Mouse (Mus musculus): ENCODE measurements around the gene Eya2. TPM values are rescaled to one million over a fixed set of nuclear protein-coding genes. Genes with fewer than 3 reads are reported as not detected.

Gene Eya2
- polyA plus RNA-seq, 1 experiment from 2014 or later = 4.2 TPM

DNA sequence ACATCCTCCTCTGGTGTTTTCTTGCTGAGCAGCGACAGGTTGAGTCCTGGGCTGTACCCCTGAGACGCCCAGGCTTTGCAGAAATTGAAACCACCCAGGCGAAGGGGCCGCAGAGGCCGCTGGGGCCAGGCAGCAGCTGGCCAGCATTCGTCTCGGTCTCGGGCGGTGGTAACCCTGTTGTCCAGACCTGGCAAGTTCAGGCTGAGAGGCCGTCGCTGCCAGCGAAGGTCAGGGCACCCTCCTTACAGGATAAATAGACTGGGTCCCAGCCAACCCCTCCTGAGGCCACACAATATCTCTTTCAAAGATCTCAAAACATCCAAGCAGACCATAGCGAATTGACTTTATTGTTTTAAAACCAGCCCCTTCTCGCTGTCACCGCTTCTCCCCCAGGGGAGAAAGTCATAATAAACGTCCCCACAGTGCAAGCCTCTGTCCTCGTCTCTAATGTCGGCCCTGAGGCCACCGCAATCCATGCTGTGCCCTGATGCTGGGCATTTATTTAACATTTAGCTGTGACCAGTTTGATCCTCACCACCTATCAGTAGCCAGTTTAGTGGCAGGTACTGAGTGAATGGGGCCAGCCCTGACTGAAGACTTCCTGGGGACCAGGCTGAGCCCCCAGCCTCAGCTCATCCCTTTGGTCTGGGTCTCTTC, 105.5 kb downstream of the Eya2 start:
- WGBS = 69% methylated on average over 19 of the region's 19 CpGs
- DNase-seq (ENCODE audit: low spot score) (no peak), ATAC-seq (no peak)
- Histone ChIP-seq H3K4me2 (ENCODE audit: low read length) (no peak overlapping the region), H3K27me3 (replicated peaks; ENCODE audit: control insufficient read depth, insufficient read depth, low read length) (no peaks in the 10 kb centered on the region), H3K9ac (ENCODE audit: low read length) (no peak overlapping the region), H3K27ac (ENCODE audit: low read depth, low read length) (no peak overlapping the region), H3K36me3 (ENCODE audit: control insufficient read depth, insufficient read depth, low read length) (no peaks in the 10 kb centered on the region), H3K9me3 (replicated peaks; ENCODE audit: control insufficient read depth, low read length) (no peaks in the 10 kb centered on the region), H3K4me3 (ENCODE audit: low read depth, low read length) (no peak overlapping the region), H3K4me1 (ENCODE audit: control insufficient read depth, insufficient read depth, low read length) (no peaks in the 10 kb centered on the region)

- DNase-seq (ENCODE audit: low spot score) = no peak
- H3K4me2 ChIP-seq (ENCODE audit: low read length) = no peak overlapping the region
- WGBS = 56% methylated on average over 9 of the region's 9 CpGs
- H3K9me3 ChIP-seq (replicated peaks; ENCODE audit: control insufficient read depth, low read length) = no peaks in the 10 kb centered on the region
- no peak overlapping the region for H3K4me3 ChIP-seq (ENCODE audit: low read depth, low read length)
- H3K36me3 ChIP-seq (ENCODE audit: control insufficient read depth, insufficient read depth, low read length) = no peaks in the 10 kb centered on the region
- no peak for ATAC-seq
- no peak overlapping the region for H3K27ac ChIP-seq (ENCODE audit: low read depth, low read length)
- H3K9ac ChIP-seq (ENCODE audit: low read length) = no peak overlapping the region
- H3K27me3 ChIP-seq (replicated peaks; ENCODE audit: control insufficient read depth, insufficient read depth, low read length) = no peaks in the 10 kb centered on the region
- H3K4me1 ChIP-seq (ENCODE audit: control insufficient read depth, insufficient read depth, low read length) = no peaks in the 10 kb centered on the region
Measured at GRCm38 (mm10) chr2:165703033-165703805, 108.4 kb downstream of the Eya2 start.

DNA sequence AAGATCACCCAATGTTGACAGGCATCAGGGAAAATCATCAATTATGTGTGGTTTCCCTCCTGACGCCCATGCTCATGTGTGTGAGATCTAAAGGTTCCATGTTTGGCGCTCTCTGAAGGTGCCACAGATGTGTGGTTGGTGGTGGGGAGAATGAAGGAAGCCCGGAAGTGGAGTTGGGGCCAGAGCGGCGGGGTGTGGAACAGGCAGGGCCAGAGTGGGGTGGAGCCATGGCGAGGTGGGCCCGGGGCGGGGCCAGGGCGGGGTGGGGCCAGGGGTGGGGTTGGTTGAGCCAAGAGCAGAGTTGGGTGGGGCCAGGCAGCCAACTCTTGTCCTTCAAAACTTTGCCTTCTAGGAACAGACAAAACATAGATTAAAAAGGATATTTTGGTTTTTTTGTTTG, 113.4 kb downstream of the Eya2 start:
- Histone ChIP-seq H3K4me1 (ENCODE audit: control insufficient read depth, insufficient read depth, low read length) (no peaks in the 10 kb centered on the region), H3K9me3 (replicated peaks; ENCODE audit: control insufficient read depth, low read length) (no peaks in the 10 kb centered on the region), H3K27me3 (replicated peaks; ENCODE audit: control insufficient read depth, insufficient read depth, low read length) (no peaks in the 10 kb centered on the region), H3K9ac (ENCODE audit: low read length) (no peak overlapping the region), H3K4me2 (ENCODE audit: low read length) (no peak overlapping the region), H3K27ac (ENCODE audit: low read depth, low read length) (no peak overlapping the region), H3K4me3 (ENCODE audit: low read depth, low read length) (no peak overlapping the region), H3K36me3 (ENCODE audit: control insufficient read depth, insufficient read depth, low read length) (no peaks in the 10 kb centered on the region)
- WGBS = 80% methylated on average over 9 of the region's 9 CpGs
- ATAC-seq = no peak
- no peak for DNase-seq (ENCODE audit: low spot score)

- Histone ChIP-seq H3K9ac (ENCODE audit: low read length) (no peak overlapping the region), H3K4me3 (ENCODE audit: low read depth, low read length) (no peak overlapping the region), H3K27ac (ENCODE audit: low read depth, low read length) (no peak overlapping the region), H3K4me2 (ENCODE audit: low read length) (no peak overlapping the region), H3K27me3 (replicated peaks; ENCODE audit: control insufficient read depth, insufficient read depth, low read length) (no peaks in the 10 kb centered on the region), H3K9me3 (replicated peaks; ENCODE audit: control insufficient read depth, low read length) (no peaks in the 10 kb centered on the region), H3K36me3 (ENCODE audit: control insufficient read depth, insufficient read depth, low read length) (no peaks in the 10 kb centered on the region), H3K4me1 (ENCODE audit: control insufficient read depth, insufficient read depth, low read length) (no peaks in the 10 kb centered on the region)
- DNase-seq (ENCODE audit: low spot score) (no peak), ATAC-seq (no peak)
- 88% methylated on average over 6 of the region's 6 CpGs for WGBS
Measured at GRCm38 (mm10) chr2:165716688-165717087, 121.9 kb downstream of the Eya2 start.

DNA sequence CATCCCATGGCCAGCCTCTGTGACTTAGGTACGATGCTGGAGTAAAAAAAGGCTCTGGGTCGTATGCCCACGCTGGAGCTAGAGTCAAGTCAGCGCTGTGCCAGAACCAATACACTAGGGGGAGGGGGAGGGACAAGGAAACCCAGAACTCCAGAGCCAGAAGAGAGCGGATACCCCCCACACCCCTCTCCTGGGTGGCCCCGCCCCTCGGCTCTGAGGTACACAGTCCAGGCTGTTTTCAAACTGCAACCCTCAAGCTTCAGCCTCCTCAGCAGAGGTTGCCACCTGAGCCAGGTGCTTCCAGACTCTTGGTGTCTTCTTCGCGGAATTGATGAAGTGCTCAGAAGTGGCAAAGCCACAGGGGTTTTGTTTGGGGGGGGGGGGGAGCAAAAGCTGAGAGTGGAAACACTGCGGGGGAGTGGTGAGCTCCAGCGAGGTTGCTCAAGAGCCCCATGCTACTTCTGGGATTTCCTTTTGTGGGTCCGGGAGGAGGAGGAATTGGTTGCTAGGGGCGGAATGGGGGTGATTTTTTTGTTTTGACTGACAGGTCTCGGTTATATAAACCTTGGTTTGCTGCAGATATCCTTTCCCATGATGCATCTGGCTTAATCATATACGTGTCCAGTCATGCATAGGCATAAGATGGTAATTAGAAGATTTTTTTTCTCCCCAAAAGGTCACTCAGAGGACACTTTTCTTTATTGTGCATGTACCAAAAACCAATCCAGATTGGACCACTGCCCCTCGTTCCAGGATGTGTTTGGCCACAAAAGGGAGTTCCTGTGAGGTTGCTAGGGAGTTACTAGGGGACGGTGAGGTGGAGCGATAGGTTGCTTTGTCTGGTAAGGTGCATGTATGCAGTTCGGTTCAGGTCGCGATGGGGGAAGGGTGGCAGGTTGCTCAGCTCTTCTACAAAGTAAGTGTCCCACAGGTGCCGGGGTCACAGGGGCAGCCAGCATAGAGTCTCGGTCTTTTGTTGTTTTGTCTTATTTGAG, 122.6 kb downstream of the Eya2 start:
- Histone ChIP-seq H3K9me3 (replicated peaks; ENCODE audit: control insufficient read depth, low read length) (no peaks in the 10 kb centered on the region), H3K4me3 (ENCODE audit: low read depth, low read length) (no peak overlapping the region), H3K9ac (ENCODE audit: low read length) (no peak overlapping the region), H3K36me3 (ENCODE audit: control insufficient read depth, insufficient read depth, low read length) (no peaks in the 10 kb centered on the region), H3K27ac (ENCODE audit: low read depth, low read length) (no peak overlapping the region), H3K4me1 (ENCODE audit: control insufficient read depth, insufficient read depth, low read length) (no peaks in the 10 kb centered on the region), H3K27me3 (replicated peaks; ENCODE audit: control insufficient read depth, insufficient read depth, low read length) (no peaks in the 10 kb centered on the region), H3K4me2 (ENCODE audit: low read length) (no peak overlapping the region)
- DNase-seq (ENCODE audit: low spot score) = no peak
- ATAC-seq = no peak
- WGBS = 53% methylated on average over 23 of the region's 23 CpGs

DNA sequence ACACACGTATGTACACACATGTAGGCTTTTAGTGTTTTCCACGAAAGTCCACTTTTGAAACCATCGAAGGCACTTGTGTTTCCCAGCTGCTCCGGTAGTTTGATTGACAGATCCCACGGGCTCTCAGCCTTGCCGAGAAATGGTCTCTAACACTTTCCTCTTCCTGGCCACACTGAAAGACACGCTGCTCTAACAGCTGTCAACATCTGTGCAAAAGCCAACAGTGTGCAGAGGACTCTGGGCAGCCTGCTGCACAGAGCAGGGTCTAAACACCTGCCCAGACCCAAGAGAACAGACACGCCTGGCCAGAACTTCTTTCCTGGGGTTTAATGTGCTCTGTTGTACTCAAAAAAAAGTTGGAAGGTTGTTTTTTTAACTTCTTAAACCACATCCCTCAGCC, 124.5 kb downstream of the Eya2 start:
- H3K27ac ChIP-seq (ENCODE audit: low read depth, low read length) = no peak overlapping the region
- H3K9ac ChIP-seq (ENCODE audit: low read length) = no peak overlapping the region
- ATAC-seq = no peak
- H3K36me3 ChIP-seq (ENCODE audit: control insufficient read depth, insufficient read depth, low read length) = no peaks in the 10 kb centered on the region
- DNase-seq (ENCODE audit: low spot score) = no peak
- H3K9me3 ChIP-seq (replicated peaks; ENCODE audit: control insufficient read depth, low read length) = no peaks in the 10 kb centered on the region
- no peak overlapping the region for H3K4me2 ChIP-seq (ENCODE audit: low read length)
- no peak overlapping the region for H3K4me3 ChIP-seq (ENCODE audit: low read depth, low read length)
- no peaks in the 10 kb centered on the region for H3K27me3 ChIP-seq (replicated peaks; ENCODE audit: control insufficient read depth, insufficient read depth, low read length)
- 86% methylated on average over 8 of the region's 8 CpGs for WGBS
- no peaks in the 10 kb centered on the region for H3K4me1 ChIP-seq (ENCODE audit: control insufficient read depth, insufficient read depth, low read length)

DNA sequence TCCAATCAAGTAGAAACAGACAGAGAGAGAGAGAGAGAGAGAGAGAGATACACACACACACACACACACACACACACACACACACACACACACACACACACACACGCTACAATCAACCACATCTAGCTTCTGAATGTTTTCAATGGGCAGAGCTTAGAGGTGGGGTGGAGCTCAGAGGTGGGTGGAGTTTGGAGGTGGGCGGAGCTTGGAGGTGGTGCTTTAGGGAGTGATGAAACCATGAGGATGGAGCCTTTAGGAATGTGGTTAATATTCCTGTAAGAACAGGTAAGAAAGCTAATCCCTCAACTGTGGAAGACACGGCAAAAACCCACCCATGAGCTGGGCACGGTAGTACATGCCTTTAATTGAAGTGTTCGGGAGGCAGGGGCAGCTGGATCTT, 127.1 kb downstream of the Eya2 start:
- H3K9me3 ChIP-seq (replicated peaks; ENCODE audit: control insufficient read depth, low read length) = no peaks in the 10 kb centered on the region
- no peak for DNase-seq (ENCODE audit: low spot score)
- H3K9ac ChIP-seq (ENCODE audit: low read length) = no peak overlapping the region
- H3K4me3 ChIP-seq (ENCODE audit: low read depth, low read length) = no peak overlapping the region
- no peak for ATAC-seq
- H3K4me1 ChIP-seq (ENCODE audit: control insufficient read depth, insufficient read depth, low read length) = no peaks in the 10 kb centered on the region
- H3K36me3 ChIP-seq (ENCODE audit: control insufficient read depth, insufficient read depth, low read length) = no peaks in the 10 kb centered on the region
- no peak overlapping the region for H3K27ac ChIP-seq (ENCODE audit: low read depth, low read length)
- no peaks in the 10 kb centered on the region for H3K27me3 ChIP-seq (replicated peaks; ENCODE audit: control insufficient read depth, insufficient read depth, low read length)
- no peak overlapping the region for H3K4me2 ChIP-seq (ENCODE audit: low read length)
- 86% methylated on average over 5 of the region's 5 CpGs for WGBS

- ATAC-seq = peak; percentile 48; the same call in 1 of the 2 replicates
- DNase-seq (ENCODE audit: low spot score) = peak; percentile 52
Measured at GRCm38 (mm10) chr2:165732552-165733238, 137.9 kb downstream of the Eya2 start.

More at GRCm38 (mm10) chr2:165732552-165733238, 137.9 kb downstream of the Eya2 start:
- no peaks in the 10 kb centered on the region for H3K36me3 ChIP-seq (ENCODE audit: control insufficient read depth, insufficient read depth, low read length)
- no peak overlapping the region for H3K9ac ChIP-seq (ENCODE audit: low read length)
- no peaks in the 10 kb centered on the region for H3K9me3 ChIP-seq (replicated peaks; ENCODE audit: control insufficient read depth, low read length)
- no peak overlapping the region for H3K4me3 ChIP-seq (ENCODE audit: low read depth, low read length)
- peaks cover 3% of the 10 kb centered on the region; the same call in 1 of the 2 replicates for H3K4me1 ChIP-seq (ENCODE audit: control insufficient read depth, insufficient read depth, low read length)
- H3K27me3 ChIP-seq (replicated peaks; ENCODE audit: control insufficient read depth, insufficient read depth, low read length) = no peaks in the 10 kb centered on the region
- H3K4me2 ChIP-seq (ENCODE audit: low read length) = no peak overlapping the region
- no peak overlapping the region for H3K27ac ChIP-seq (ENCODE audit: low read depth, low read length)
- 65% methylated on average over 18 of the region's 18 CpGs for WGBS
